Mouse (Mus musculus) layer of hippocampus, adult 18-20 months (tissue): Measurements from ENCODE around the gene Cdk13. TPM values are rescaled to one million over a fixed set of nuclear protein-coding genes. Genes with fewer than 3 reads are reported as not detected.

Experiments
- microRNA-seq, 2 experiments: library from miRNA; unstranded; fragments of <30 nt; microRNA quantifications; one replicate each; pipeline ENCODE4 v1.2.0; 2021
- total RNA-seq, 2 experiments: library from RNA; stranded (reverse); gene quantifications; 2 replicates each; pipeline ENCODE4 v1.2.3; 2021

Gene Cdk13
- total RNA-seq, 2 experiments from 2014 or later = 58.7 to 58.9 TPM

Small RNAs within 50 kb of the gene (microRNA-seq; reads per million reads assigned to microRNA genes)
- gene Mir466i = 0 reads per million in 2 experiments

Other genes with a start within 250 kb of the Cdk13 start
- gene Mplkip, start 109.9 kb downstream of the Cdk13 start, total RNA-seq = 10 to 100 TPM; 14.5 to 16.2 TPM
- 1 to 10 TPM; 2.8 to 3.0 TPM for gene Sugct, start 109.5 kb downstream of the Cdk13 start, total RNA-seq
- gene Rala, start 139.1 kb upstream of the Cdk13 start, total RNA-seq = 10 to 100 TPM; 57.7 to 58.3 TPM
- 10 to 100 TPM; 22.6 to 23.2 TPM for gene Yae1d1, start 188.3 kb upstream of the Cdk13 start, total RNA-seq